Mouse (Mus musculus): ENCODE results near the gene Olfr896-ps1. TPM values are rescaled to one million over a fixed set of nuclear protein-coding genes. Genes with fewer than 3 reads are reported as not detected.

Gene Olfr896-ps1
- not detected in 2 replicates for polyA plus RNA-seq (2015; fragmentation: Nextera tagmentation; extraction: Ambion mirVana)

DNA sequence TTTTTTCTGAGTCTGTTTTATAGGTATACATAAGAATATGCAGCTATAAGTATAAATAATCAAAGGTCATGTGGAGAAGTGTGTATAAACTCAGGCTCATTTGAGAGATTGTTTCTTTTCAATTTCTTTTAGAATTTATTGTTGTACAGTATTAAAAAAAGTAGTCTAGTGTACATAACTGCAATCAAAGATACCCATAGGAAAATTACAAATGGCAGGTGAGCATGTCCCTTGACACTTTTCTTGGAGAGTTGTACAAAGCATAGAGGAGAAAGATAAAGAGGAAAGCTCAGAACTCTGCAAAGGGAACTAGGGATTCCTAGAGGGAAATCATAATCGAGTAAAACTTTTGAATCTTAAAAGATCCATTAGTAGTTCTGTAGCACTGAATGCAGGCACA, at the start of gene Olfr896-ps1:
TSS of gene Olfr896-ps1 (plus strand) at position 301 of the 400 bp plus-strand sequence.
- no peaks in the 10 kb centered on the region for H3K36me3 ChIP-seq (ENCODE audit: control insufficient read depth, insufficient read depth, low read length)
- no peak for ATAC-seq
- H3K4me3 ChIP-seq (ENCODE audit: low read length) = no peak within 1 kb of the TSS
- H3K27me3 ChIP-seq (replicated peaks; ENCODE audit: control insufficient read depth, insufficient read depth, low read length) = no peaks in the 10 kb centered on the region
- H3K9ac ChIP-seq (ENCODE audit: low read depth, low read length) = no peak within 1 kb of the TSS
- WGBS = 84% methylated on average over 1 of the region's 1 CpGs
- H3K4me2 ChIP-seq (ENCODE audit: low read depth, low read length) = no peak within 1 kb of the TSS
- no peak within 1 kb of the TSS for H3K27ac ChIP-seq (ENCODE audit: low read length)
- no peaks in the 10 kb centered on the region for H3K4me1 ChIP-seq (ENCODE audit: control insufficient read depth, insufficient read depth, low read length)
- H3K9me3 ChIP-seq (ENCODE audit: control insufficient read depth, low read length) = no peaks in the 10 kb centered on the region

DNA sequence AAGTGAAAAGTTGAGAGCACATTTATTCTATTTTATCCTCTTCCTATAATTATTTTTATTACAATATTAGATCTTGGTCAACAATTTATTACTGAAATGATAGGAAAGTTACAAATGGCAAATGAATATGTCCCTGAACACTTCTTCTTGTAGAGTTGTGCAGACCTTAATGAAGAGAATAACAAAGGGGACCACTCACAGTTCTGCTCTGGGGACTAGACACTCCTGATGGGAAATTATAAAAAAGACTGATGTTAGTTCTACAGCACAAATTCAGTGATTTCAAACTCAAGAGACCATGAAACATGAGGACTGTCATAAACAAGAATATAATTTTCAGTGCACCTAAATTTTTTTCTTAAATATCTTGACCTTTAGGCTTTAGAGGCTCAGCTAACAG, 38.4 kb upstream of the Olfr896-ps1 start, which contains the start of gene Olfr143:
TSS of gene Olfr143 (plus strand) at position 301 of the 400 bp plus-strand sequence.
- Histone ChIP-seq H3K4me2 (ENCODE audit: low read depth, low read length) (no peak within 1 kb of the TSS), H3K27ac (ENCODE audit: low read length) (no peak within 1 kb of the TSS), H3K36me3 (ENCODE audit: control insufficient read depth, insufficient read depth, low read length) (no peaks in the 10 kb centered on the region), H3K4me3 (ENCODE audit: low read length) (no peak within 1 kb of the TSS), H3K9me3 (ENCODE audit: control insufficient read depth, low read length) (no peaks in the 10 kb centered on the region), H3K9ac (ENCODE audit: low read depth, low read length) (no peak within 1 kb of the TSS), H3K27me3 (replicated peaks; ENCODE audit: control insufficient read depth, insufficient read depth, low read length) (no peaks in the 10 kb centered on the region), H3K4me1 (ENCODE audit: control insufficient read depth, insufficient read depth, low read length) (no peaks in the 10 kb centered on the region)
- no peak for ATAC-seq

DNA sequence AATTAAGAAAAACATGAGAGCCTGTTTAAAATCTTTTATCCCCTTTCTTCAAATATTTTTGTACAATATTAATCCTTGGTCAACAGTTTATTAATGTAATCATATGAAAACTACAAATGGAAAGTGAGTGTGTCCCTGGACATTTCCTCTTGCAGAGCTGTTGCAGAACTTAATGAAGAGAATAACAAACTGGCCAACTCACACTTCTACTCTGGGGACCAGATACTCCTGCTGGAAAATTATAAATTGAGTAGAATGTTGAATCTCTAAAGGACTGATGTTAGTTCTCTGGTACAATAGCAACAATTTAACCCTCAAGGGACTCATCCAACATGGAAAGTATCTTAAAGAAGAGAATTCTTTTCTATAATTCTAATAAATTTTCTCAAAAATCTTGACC, 23.4 kb upstream of the Olfr896-ps1 start, which contains the start of gene Olfr895:
TSS of gene Olfr895 (plus strand) at position 301 of the 400 bp plus-strand sequence.
- Histone ChIP-seq H3K4me1 (ENCODE audit: control insufficient read depth, insufficient read depth, low read length) (no peaks in the 10 kb centered on the region), H3K27ac (ENCODE audit: low read length) (no peak within 1 kb of the TSS), H3K9me3 (ENCODE audit: control insufficient read depth, low read length) (no peaks in the 10 kb centered on the region), H3K27me3 (replicated peaks; ENCODE audit: control insufficient read depth, insufficient read depth, low read length) (no peaks in the 10 kb centered on the region), H3K4me2 (ENCODE audit: low read depth, low read length) (no peak within 1 kb of the TSS), H3K4me3 (ENCODE audit: low read length) (no peak within 1 kb of the TSS), H3K9ac (ENCODE audit: low read depth, low read length) (no peak within 1 kb of the TSS), H3K36me3 (ENCODE audit: control insufficient read depth, insufficient read depth, low read length) (no peaks in the 10 kb centered on the region)
- no peak for ATAC-seq

DNA sequence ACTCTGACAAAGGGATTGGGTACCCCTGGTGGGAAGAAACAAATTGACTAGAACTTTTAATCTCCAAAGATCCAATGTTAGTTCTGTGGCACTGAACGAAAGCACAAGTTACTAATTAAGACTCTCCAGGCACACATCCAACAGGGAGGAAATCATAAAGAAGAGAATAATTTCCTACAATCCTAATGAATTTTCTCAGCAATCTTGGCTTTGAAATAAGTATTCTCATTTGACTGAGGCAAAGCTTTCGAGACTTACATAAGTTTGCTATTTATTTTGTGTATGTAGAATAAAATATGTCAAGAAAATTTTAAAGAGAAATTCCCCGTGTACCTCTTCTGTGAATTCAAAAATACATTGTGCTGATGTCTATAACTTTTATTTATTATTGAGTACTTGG, 37.9 kb downstream of the Olfr896-ps1 start, which contains the start of gene Olfr25:
TSS of gene Olfr25 (plus strand) at position 301 of the 400 bp plus-strand sequence.
- 76% methylated on average over 3 of the region's 3 CpGs for WGBS
- no peak for ATAC-seq
- Histone ChIP-seq H3K36me3 (ENCODE audit: control insufficient read depth, insufficient read depth, low read length) (no peaks in the 10 kb centered on the region), H3K4me3 (ENCODE audit: low read length) (no peak within 1 kb of the TSS), H3K9ac (ENCODE audit: low read depth, low read length) (no peak within 1 kb of the TSS), H3K4me2 (ENCODE audit: low read depth, low read length) (no peak within 1 kb of the TSS), H3K27me3 (replicated peaks; ENCODE audit: control insufficient read depth, insufficient read depth, low read length) (no peaks in the 10 kb centered on the region), H3K27ac (ENCODE audit: low read length) (no peak within 1 kb of the TSS), H3K4me1 (ENCODE audit: control insufficient read depth, insufficient read depth, low read length) (no peaks in the 10 kb centered on the region), H3K9me3 (ENCODE audit: control insufficient read depth, low read length) (no peaks in the 10 kb centered on the region)

Other genes with a start within 250 kb of the Olfr896-ps1 start
- not detected in 2 replicates for gene Olfr884, start 244.6 kb upstream of the Olfr896-ps1 start, polyA plus RNA-seq (2015; fragmentation: Nextera tagmentation; extraction: Ambion mirVana)
- not detected in 2 replicates for gene Olfr885, start 229.8 kb upstream of the Olfr896-ps1 start, polyA plus RNA-seq (2015; fragmentation: Nextera tagmentation; extraction: Ambion mirVana)
- gene Olfr887, start 207.0 kb upstream of the Olfr896-ps1 start, polyA plus RNA-seq (2015; fragmentation: Nextera tagmentation; extraction: Ambion mirVana) = not detected in 2 replicates
- not detected in 2 replicates for gene Olfr888, start 183.0 kb upstream of the Olfr896-ps1 start, polyA plus RNA-seq (2015; fragmentation: Nextera tagmentation; extraction: Ambion mirVana)
- gene Olfr889, start 175.9 kb upstream of the Olfr896-ps1 start, polyA plus RNA-seq (2015; fragmentation: Nextera tagmentation; extraction: Ambion mirVana) = 0.04 TPM in 2 replicates
- gene Olfr890, start 148.6 kb upstream of the Olfr896-ps1 start, polyA plus RNA-seq (2015; fragmentation: Nextera tagmentation; extraction: Ambion mirVana) = not detected in 2 replicates
- not detected in 2 replicates for gene Olfr891, start 110.3 kb upstream of the Olfr896-ps1 start, polyA plus RNA-seq (2015; fragmentation: Nextera tagmentation; extraction: Ambion mirVana)
- gene Olfr893, start 82.7 kb upstream of the Olfr896-ps1 start, polyA plus RNA-seq (2015; fragmentation: Nextera tagmentation; extraction: Ambion mirVana) = not detected in 2 replicates
- gene Olfr894, start 73.1 kb upstream of the Olfr896-ps1 start, polyA plus RNA-seq (2015; fragmentation: Nextera tagmentation; extraction: Ambion mirVana) = not detected in 2 replicates
- gene Olfr143, start 38.3 kb upstream of the Olfr896-ps1 start, polyA plus RNA-seq (2015; fragmentation: Nextera tagmentation; extraction: Ambion mirVana) = not detected in 2 replicates
- gene Olfr895, start 23.3 kb upstream of the Olfr896-ps1 start, polyA plus RNA-seq (2015; fragmentation: Nextera tagmentation; extraction: Ambion mirVana) = not detected in 2 replicates
- not detected in 2 replicates for gene Olfr25, start 38.0 kb downstream of the Olfr896-ps1 start, polyA plus RNA-seq (2015; fragmentation: Nextera tagmentation; extraction: Ambion mirVana)
- not detected in 2 replicates for gene Olfr898, start 57.3 kb downstream of the Olfr896-ps1 start, polyA plus RNA-seq (2015; fragmentation: Nextera tagmentation; extraction: Ambion mirVana)
- gene Olfr250, start 75.8 kb downstream of the Olfr896-ps1 start, polyA plus RNA-seq (2015; fragmentation: Nextera tagmentation; extraction: Ambion mirVana) = not detected in 2 replicates
- not detected in 2 replicates for gene Olfr251, start 86.0 kb downstream of the Olfr896-ps1 start, polyA plus RNA-seq (2015; fragmentation: Nextera tagmentation; extraction: Ambion mirVana)
- not detected in 2 replicates for gene Olfr147, start 110.6 kb downstream of the Olfr896-ps1 start, polyA plus RNA-seq (2015; fragmentation: Nextera tagmentation; extraction: Ambion mirVana)
- gene Olfr901, start 138.3 kb downstream of the Olfr896-ps1 start, polyA plus RNA-seq (2015; fragmentation: Nextera tagmentation; extraction: Ambion mirVana) = not detected in 2 replicates
- gene Olfr902, start 156.5 kb downstream of the Olfr896-ps1 start, polyA plus RNA-seq (2015; fragmentation: Nextera tagmentation; extraction: Ambion mirVana) = not detected in 2 replicates
- not detected in 2 replicates for gene Olfr904, start 172.0 kb downstream of the Olfr896-ps1 start, polyA plus RNA-seq (2015; fragmentation: Nextera tagmentation; extraction: Ambion mirVana)
- not detected in 2 replicates for gene Olfr905, start 180.0 kb downstream of the Olfr896-ps1 start, polyA plus RNA-seq (2015; fragmentation: Nextera tagmentation; extraction: Ambion mirVana)
- not detected in 2 replicates for gene Olfr906, start 196.0 kb downstream of the Olfr896-ps1 start, polyA plus RNA-seq (2015; fragmentation: Nextera tagmentation; extraction: Ambion mirVana)
- not detected in 2 replicates for gene Olfr907, start 204.7 kb downstream of the Olfr896-ps1 start, polyA plus RNA-seq (2015; fragmentation: Nextera tagmentation; extraction: Ambion mirVana)
- gene Olfr911-ps1, start 230.5 kb downstream of the Olfr896-ps1 start, polyA plus RNA-seq (2015; fragmentation: Nextera tagmentation; extraction: Ambion mirVana) = not detected in 2 replicates
- not detected in 2 replicates for gene Olfr910, start 246.7 kb downstream of the Olfr896-ps1 start, polyA plus RNA-seq (2015; fragmentation: Nextera tagmentation; extraction: Ambion mirVana)

Measured in intestine, embryonic 16.5 days (tissue).